Mouse (Mus musculus): ENCODE data around the gene E330009J07Rik.

- no peak for TF ChIP-seq CTCF (IDR thresholded peaks at IDR 0.05; ENCODE audit: low read depth, low read length)
- peak; percentile 92 for TF ChIP-seq POLR2A (IDR thresholded peaks at IDR 0.05; ENCODE audit: extremely low read depth, insufficient read depth, low read length)
Measured at GRCm38 (mm10) chr6:40470916-40471719, 35.2 kb upstream of the E330009J07Rik start, which contains the start of gene Ssbp1.

Measured in liver, adult 2 months (tissue).